Mouse (Mus musculus): ENCODE measurements around the gene Stip1. TPM values are rescaled to one million over a fixed set of nuclear protein-coding genes. Genes with fewer than 3 reads are reported as not detected.

Gene Stip1
- polyA plus RNA-seq, 1 experiment from 2014 or later: 356 TPM

GRCm38 (mm10) chr19:7014481-7015135 is 25.2 kb downstream of the Stip1 start:
- no peak for DNase-seq (ENCODE audit: low spot score)
- H3K9ac ChIP-seq (ENCODE audit: low read depth, low read length): no peak overlapping the region
- H3K36me3 ChIP-seq (ENCODE audit: control insufficient read depth, insufficient read depth, low read length): peaks cover 16% of the 10 kb centered on the region
- no peak overlapping the region for H3K4me2 ChIP-seq
- no peak overlapping the region for H3K4me3 ChIP-seq (ENCODE audit: low read depth, low read length)
- H3K9me3 ChIP-seq (ENCODE audit: control insufficient read depth, low read length): no peaks in the 10 kb centered on the region
- ATAC-seq (replicated peaks; ENCODE audit: low FRiP score): no peak
- H3K27ac ChIP-seq (ENCODE audit: low read depth, low read length): no peak overlapping the region
- WGBS: 91% methylated on average over 20 of the region's 20 CpGs
- peaks cover 11% of the 10 kb centered on the region for H3K4me1 ChIP-seq (replicated peaks; ENCODE audit: control insufficient read depth, insufficient read depth, low read length)
- no peaks in the 10 kb centered on the region for H3K27me3 ChIP-seq (replicated peaks; ENCODE audit: control insufficient read depth, insufficient read depth, low read length)

GRCm38 (mm10) chr19:7013984-7014383 is 25.8 kb downstream of the Stip1 start:
- WGBS: 86% methylated on average over 9 of the region's 9 CpGs
- H3K4me2 ChIP-seq: no peak overlapping the region
- no peak overlapping the region for H3K9ac ChIP-seq (ENCODE audit: low read depth, low read length)
- no peak overlapping the region for H3K27ac ChIP-seq (ENCODE audit: low read depth, low read length)
- no peaks in the 10 kb centered on the region for H3K9me3 ChIP-seq (ENCODE audit: control insufficient read depth, low read length)
- DNase-seq (ENCODE audit: low spot score) (no peak), ATAC-seq (replicated peaks; ENCODE audit: low FRiP score) (no peak)
- H3K4me1 ChIP-seq (replicated peaks; ENCODE audit: control insufficient read depth, insufficient read depth, low read length): peaks cover 6% of the 10 kb centered on the region
- peaks cover 15% of the 10 kb centered on the region for H3K36me3 ChIP-seq (ENCODE audit: control insufficient read depth, insufficient read depth, low read length)
- H3K4me3 ChIP-seq (ENCODE audit: low read depth, low read length): no peak overlapping the region
- H3K27me3 ChIP-seq (replicated peaks; ENCODE audit: control insufficient read depth, insufficient read depth, low read length): no peaks in the 10 kb centered on the region

- H3K36me3 ChIP-seq (ENCODE audit: control insufficient read depth, insufficient read depth, low read length): peaks cover 14% of the 10 kb centered on the region
Observed at GRCm38 (mm10) chr19:7012426-7012825, 27.3 kb downstream of the Stip1 start.

GRCm38 (mm10) chr19:7006892-7007593 is 32.7 kb downstream of the Stip1 start:
- Histone ChIP-seq H3K27ac (ENCODE audit: low read depth, low read length) (no peak overlapping the region), H3K9ac (ENCODE audit: low read depth, low read length) (no peak overlapping the region), H3K4me2 (no peak overlapping the region), H3K36me3 (ENCODE audit: control insufficient read depth, insufficient read depth, low read length) (peaks cover 8% of the 10 kb centered on the region; the same call in 1 of the 2 replicates), H3K9me3 (ENCODE audit: control insufficient read depth, low read length) (no peaks in the 10 kb centered on the region), H3K4me1 (replicated peaks; ENCODE audit: control insufficient read depth, insufficient read depth, low read length) (no peaks in the 10 kb centered on the region), H3K4me3 (ENCODE audit: low read depth, low read length) (no peak overlapping the region), H3K27me3 (replicated peaks; ENCODE audit: control insufficient read depth, insufficient read depth, low read length) (no peaks in the 10 kb centered on the region)
- ATAC-seq (replicated peaks; ENCODE audit: low FRiP score) (no peak), DNase-seq (ENCODE audit: low spot score) (no peak)
- 83% methylated on average over 8 of the region's 9 CpGs for WGBS

More at GRCm38 (mm10) chr19:7012426-7012825, 27.3 kb downstream of the Stip1 start:
- no peaks in the 10 kb centered on the region for H3K27me3 ChIP-seq (replicated peaks; ENCODE audit: control insufficient read depth, insufficient read depth, low read length)
- no peaks in the 10 kb centered on the region for H3K9me3 ChIP-seq (ENCODE audit: control insufficient read depth, low read length)
- H3K4me2 ChIP-seq: no peak overlapping the region
- 79% methylated on average over 4 of the region's 4 CpGs for WGBS
- H3K9ac ChIP-seq (ENCODE audit: low read depth, low read length): no peak overlapping the region
- ATAC-seq (replicated peaks; ENCODE audit: low FRiP score): no peak
- peaks cover 2% of the 10 kb centered on the region for H3K4me1 ChIP-seq (replicated peaks; ENCODE audit: control insufficient read depth, insufficient read depth, low read length)
- no peak for DNase-seq (ENCODE audit: low spot score)
- H3K27ac ChIP-seq (ENCODE audit: low read depth, low read length): no peak overlapping the region
- no peak overlapping the region for H3K4me3 ChIP-seq (ENCODE audit: low read depth, low read length)

GRCm38 (mm10) chr19:6999360-7000063 is 40.3 kb downstream of the Stip1 start:
- no peak overlapping the region for H3K9ac ChIP-seq (ENCODE audit: low read depth, low read length)
- peaks cover 37% of the 10 kb centered on the region for H3K36me3 ChIP-seq (ENCODE audit: control insufficient read depth, insufficient read depth, low read length)
- H3K27ac ChIP-seq (ENCODE audit: low read depth, low read length): no peak overlapping the region
- 91% methylated on average over 19 of the region's 19 CpGs for WGBS
- ATAC-seq (replicated peaks; ENCODE audit: low FRiP score) (no peak), DNase-seq (ENCODE audit: low spot score) (no peak)
- peaks cover 20% of the 10 kb centered on the region for H3K4me1 ChIP-seq (replicated peaks; ENCODE audit: control insufficient read depth, insufficient read depth, low read length)
- H3K4me3 ChIP-seq (ENCODE audit: low read depth, low read length): no peak overlapping the region
- H3K9me3 ChIP-seq (ENCODE audit: control insufficient read depth, low read length): no peaks in the 10 kb centered on the region
- no peaks in the 10 kb centered on the region for H3K27me3 ChIP-seq (replicated peaks; ENCODE audit: control insufficient read depth, insufficient read depth, low read length)
- no peak overlapping the region for H3K4me2 ChIP-seq

GRCm38 (mm10) chr19:6997721-6998290 is 42.0 kb downstream of the Stip1 start:
- H3K27me3 ChIP-seq (replicated peaks; ENCODE audit: control insufficient read depth, insufficient read depth, low read length): no peaks in the 10 kb centered on the region
- no peak overlapping the region for H3K4me3 ChIP-seq (ENCODE audit: low read depth, low read length)
- no peak overlapping the region for H3K4me2 ChIP-seq
- 86% methylated on average over 9 of the region's 9 CpGs for WGBS
- no peaks in the 10 kb centered on the region for H3K9me3 ChIP-seq (ENCODE audit: control insufficient read depth, low read length)
- H3K27ac ChIP-seq (ENCODE audit: low read depth, low read length): no peak overlapping the region
- DNase-seq (ENCODE audit: low spot score) (no peak), ATAC-seq (replicated peaks; ENCODE audit: low FRiP score) (no peak)
- no peak overlapping the region for H3K9ac ChIP-seq (ENCODE audit: low read depth, low read length)
- H3K36me3 ChIP-seq (ENCODE audit: control insufficient read depth, insufficient read depth, low read length): peaks cover 36% of the 10 kb centered on the region
- peaks cover 26% of the 10 kb centered on the region for H3K4me1 ChIP-seq (replicated peaks; ENCODE audit: control insufficient read depth, insufficient read depth, low read length)

GRCm38 (mm10) chr19:6996006-6996405 is 43.8 kb downstream of the Stip1 start, which contains the start of the genes Nudt22 and Trpt1:
Gene Nudt22, minus strand, starts transcription at chr19:6996117.
Gene Trpt1, plus strand, starts transcription at chr19:6996131.
- Histone ChIP-seq H3K9me3 (ENCODE audit: control insufficient read depth, low read length) (no peaks in the 10 kb centered on the region), H3K4me1 (replicated peaks; ENCODE audit: control insufficient read depth, insufficient read depth, low read length) (peaks cover 31% of the 10 kb centered on the region), H3K4me3 (ENCODE audit: low read depth, low read length) (peak within 1 kb of the TSS; percentile 64), H3K27ac (ENCODE audit: low read depth, low read length) (peak within 1 kb of the TSS; percentile 46; the same call in 1 of the 2 replicates), H3K27me3 (replicated peaks; ENCODE audit: control insufficient read depth, insufficient read depth, low read length) (no peaks in the 10 kb centered on the region), H3K9ac (ENCODE audit: low read depth, low read length) (peak within 1 kb of the TSS; percentile 71), H3K4me2 (peak within 1 kb of the TSS; percentile 90), H3K36me3 (ENCODE audit: control insufficient read depth, insufficient read depth, low read length) (peaks cover 21% of the 10 kb centered on the region)
- ATAC-seq (replicated peaks; ENCODE audit: low FRiP score) (peak; percentile 77), DNase-seq (ENCODE audit: low spot score) (peak; percentile 83)
- 1% methylated on average over 24 of the region's 24 CpGs for WGBS

GRCm38 (mm10) chr19:6995255-6995991 is 44.3 kb downstream of the Stip1 start:
- WGBS: 42% methylated on average over 21 of the region's 21 CpGs
- Histone ChIP-seq H3K27me3 (replicated peaks; ENCODE audit: control insufficient read depth, insufficient read depth, low read length) (no peaks in the 10 kb centered on the region), H3K9me3 (ENCODE audit: control insufficient read depth, low read length) (no peaks in the 10 kb centered on the region), H3K4me2 (peak overlapping the region; percentile 90), H3K36me3 (ENCODE audit: control insufficient read depth, insufficient read depth, low read length) (peaks cover 21% of the 10 kb centered on the region), H3K9ac (ENCODE audit: low read depth, low read length) (peak overlapping the region; percentile 71), H3K4me3 (ENCODE audit: low read depth, low read length) (peak overlapping the region; percentile 64), H3K27ac (ENCODE audit: low read depth, low read length) (no peak overlapping the region), H3K4me1 (replicated peaks; ENCODE audit: control insufficient read depth, insufficient read depth, low read length) (peaks cover 31% of the 10 kb centered on the region)
- ATAC-seq (replicated peaks; ENCODE audit: low FRiP score) (no peak), DNase-seq (ENCODE audit: low spot score) (no peak)
